Comparison of ENCODE assay signal across 15 mouse cellular contexts in genomic region chr2:8729306-8729705, GRCm38 (mm10).
DNase-seq lines count a peak whose midpoint lies in the region; ATAC-seq and TF ChIP-seq lines count a peak whose summit lies in the region.
"Had no signal": no experiment of that assay in that cellular context is flagged by ENCODE, and none has a peak within 500 bp of the region (broad histone marks: within the 10 kb centered on the region; RNA-seq: fewer than 3 reads in every experiment).

No protein-coding gene starts in this region.

- TF ChIP-seq EP300 in liver, postnatal 0 days (IDR thresholded peaks at IDR 0.05; ENCODE audit: low read depth): no peak

- no peaks in the 10 kb centered on the region for H3K27me3 ChIP-seq in liver, postnatal 0 days (ENCODE audit: insufficient read depth, low read length)
- H3K27me3 ChIP-seq: hindbrain, embryonic 13.5 days; limb, embryonic 15.5 days; neural tube, embryonic 12.5 days had no signal

- no peak overlapping the region for H3K4me2 ChIP-seq in liver, postnatal 0 days (ENCODE audit: low read depth, low read length)
- H3K4me2 ChIP-seq: hindbrain, embryonic 13.5 days; limb, embryonic 15.5 days; neural tube, embryonic 12.5 days had no signal

- WGBS in liver, postnatal 0 days (ENCODE audit: insufficient replicate concordance): 69% methylated on average over 8 of the region's 8 CpGs

- no peaks in the 10 kb centered on the region for H3K9me3 ChIP-seq in liver, postnatal 0 days (ENCODE audit: low read length)
- H3K9me3 ChIP-seq: embryonic facial prominence, embryonic 10.5 days; hindbrain, embryonic 13.5 days; limb, embryonic 15.5 days; neural tube, embryonic 12.5 days had no signal

- H3K27ac ChIP-seq in liver, postnatal 0 days (ENCODE audit: low read depth): no peak overlapping the region
- H3K27ac ChIP-seq: embryonic facial prominence, embryonic 10.5 days; hindbrain, embryonic 13.5 days; kidney, postnatal 0 days; limb, embryonic 15.5 days; neural tube, embryonic 12.5 days had no signal

- H3K4me1 ChIP-seq in liver, postnatal 0 days (ENCODE audit: insufficient read depth): no peaks in the 10 kb centered on the region
- H3K4me1 ChIP-seq: hindbrain, embryonic 13.5 days; limb, embryonic 15.5 days; neural tube, embryonic 12.5 days had no signal

- H3K36me3 ChIP-seq in liver, postnatal 0 days (replicated peaks; ENCODE audit: insufficient read depth, low read length): no peaks in the 10 kb centered on the region
- H3K36me3 ChIP-seq: embryonic facial prominence, embryonic 10.5 days; hindbrain, embryonic 13.5 days; limb, embryonic 15.5 days; neural tube, embryonic 12.5 days had no signal

- H3K4me3 ChIP-seq in liver, postnatal 0 days (ENCODE audit: low read depth, low read length): no peak overlapping the region
- H3K4me3 ChIP-seq: embryonic facial prominence, embryonic 10.5 days; hindbrain, embryonic 13.5 days; limb, embryonic 15.5 days; neural tube, embryonic 12.5 days had no signal

- peak; percentile 12 for DNase-seq in ovary, adult 18-20 months (ENCODE audit: low spot score)
- no peak for DNase-seq in ovary, postnatal 10 days (ENCODE audit: low spot score)
- DNase-seq in adrenal gland, postnatal 25 days: peak; percentile 28
- peak; percentile 44 for DNase-seq in lung, postnatal 10 days
- peak; percentile 57 for DNase-seq in urinary bladder, postnatal 25 days (ENCODE audit: low spot score)
- DNase-seq in layer of hippocampus, adult 8-10 months (ENCODE audit: low spot score in 2 of 2): no peak
- DNase-seq in right cerebral cortex, adult 18-20 months: no peak
- DNase-seq in liver, postnatal 0 days: no peak
- DNase-seq: layer of hippocampus, postnatal 36 days had no signal

- H3K9ac ChIP-seq in liver, postnatal 0 days (replicated peaks): no peak overlapping the region
- H3K9ac ChIP-seq: hindbrain, embryonic 13.5 days; limb, embryonic 15.5 days; neural tube, embryonic 12.5 days had no signal

- no peak for TF ChIP-seq CTCF in liver, postnatal 0 days (IDR thresholded peaks at IDR 0.05; ENCODE audit: low read depth)

- no peak for ATAC-seq in liver, postnatal 0 days
- ATAC-seq: CD4-positive, CD25-positive, alpha-beta regulatory T cell, adult 4 months had no signal

Comparison
In these comparisons a context has a peak if more than half of its experiments do, and no peak if none do; other contexts are left out.
1. DNase-seq: peak in ovary, adult 18-20 months (single experiment), adrenal gland, postnatal 25 days (single experiment), lung, postnatal 10 days (single experiment) and urinary bladder, postnatal 25 days (single experiment); none in ovary, postnatal 10 days (single experiment), layer of hippocampus, adult 8-10 months (0 of 2), right cerebral cortex, adult 18-20 months (single experiment) and liver, postnatal 0 days (single experiment).